Mouse (Mus musculus) gastrocnemius, postnatal 4 days (tissue): ENCODE measurements at regions not wholly inside any gene's neighbourhood (a gene's known extent, or its start where the extent isn't known, plus 50 kb on each side); places are given as distances from the start of the nearest gene placed in this dataset.

ENCODE experiments used
- DNase-seq, 2 experiments: peaks; one replicate each; pipeline ENCODE4 v3.0.0; 2021 to 2022; ENCODE audit warnings: low spot score in 2 of 2, mixed read lengths in 2 of 2

DNA sequence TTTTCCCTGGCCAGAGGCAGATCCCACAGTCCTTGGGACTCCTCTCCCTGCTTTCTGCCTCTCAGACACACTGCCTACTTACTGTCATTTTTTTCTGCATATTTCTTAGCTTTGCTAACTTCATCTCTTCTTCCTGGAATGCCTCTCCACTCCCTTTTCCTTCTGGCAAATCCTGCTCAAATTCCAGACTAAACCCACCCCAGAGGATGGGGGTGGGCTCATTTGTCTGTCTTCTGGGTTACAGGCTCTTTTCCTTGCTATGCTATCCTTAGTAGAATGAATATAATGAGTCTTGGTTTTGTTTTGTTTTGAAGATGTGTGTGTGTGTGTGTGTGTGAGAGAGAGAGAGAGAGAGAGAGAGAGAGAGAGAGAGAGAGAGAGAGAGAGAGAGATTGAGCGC is 51.9 kb upstream of the Klf9 start:
- DNase-seq = no peak

DNA sequence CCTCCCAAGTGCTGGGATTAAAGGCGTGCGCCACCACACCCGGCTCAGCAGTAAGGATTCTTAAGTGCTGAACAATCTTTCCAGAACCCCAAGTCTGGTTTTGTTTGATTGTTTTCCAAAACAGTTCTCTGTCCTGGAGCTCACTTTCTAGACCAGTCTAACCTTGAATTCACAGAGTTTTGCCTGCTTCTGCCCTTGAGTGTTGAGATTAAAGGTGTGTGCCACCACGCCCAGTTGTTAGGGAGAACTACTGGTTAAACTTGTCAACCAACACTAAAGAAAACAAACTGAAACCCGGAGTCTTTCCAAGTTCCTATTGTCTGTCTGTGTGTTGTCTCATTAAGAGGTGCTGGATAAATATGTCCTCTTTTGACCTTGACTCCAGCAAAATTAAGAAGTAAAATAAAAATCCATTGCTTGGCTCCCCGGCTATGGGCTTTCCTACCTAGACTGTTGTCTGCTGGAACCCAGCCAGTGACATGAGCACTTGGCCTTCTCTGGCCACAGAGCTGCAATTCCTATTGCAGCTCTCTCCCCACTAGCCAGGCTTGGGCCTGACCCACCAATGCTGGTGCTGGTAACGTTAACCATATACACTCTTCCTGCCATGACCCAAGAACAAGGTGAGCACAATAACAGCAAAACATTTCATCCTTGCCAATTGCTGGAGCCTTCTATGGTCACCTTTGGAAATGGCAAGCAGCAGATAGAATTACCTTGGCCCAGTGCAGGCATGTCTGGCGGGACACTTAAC is 51.1 kb upstream of the Klf9 start:
- DNase-seq = no peak
